In the genomic region with DNA sequence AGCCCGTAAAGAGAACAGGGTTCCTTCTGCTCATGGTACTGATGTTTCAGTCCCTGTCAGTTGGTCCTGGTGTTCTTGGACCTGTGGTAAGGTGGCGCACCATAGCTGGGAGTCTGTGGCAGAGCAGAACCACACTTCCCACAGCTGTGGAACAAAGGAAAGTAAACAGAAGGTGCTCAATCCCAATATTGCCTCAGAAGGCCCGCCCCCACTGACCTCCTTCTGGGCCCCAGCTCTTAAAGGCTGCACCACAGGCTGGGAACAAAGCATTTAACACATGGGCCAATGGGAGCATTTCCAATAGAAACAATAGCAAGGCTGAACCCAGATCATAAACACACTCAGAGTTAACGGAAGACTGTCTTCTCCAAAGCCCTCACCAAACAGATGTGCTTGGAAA, we compare ENCODE assay signal across 18 mouse cellular contexts.
"Had no signal": no experiment of that assay in that cellular context is flagged by ENCODE, and none has a peak within 500 bp of the region (broad histone marks: within the 10 kb centered on the region; RNA-seq: fewer than 3 reads in every experiment).

No protein-coding gene starts in this region.

- DNase-seq: kidney, adult 2 months; kidney, postnatal 25 days; liver; liver, embryonic 13.5 days; liver, postnatal 0 days; lung, postnatal 14 days; right cerebral cortex, postnatal 4 days; spleen, adult 18-20 months; thymus, postnatal 4 days had no signal

- H3K9me3 ChIP-seq: liver, embryonic 13.5 days; lung, embryonic 15.5 days; megakaryocyte, embryonic 14.5 days; midbrain, embryonic 13.5 days; neural tube, embryonic 12.5 days; stomach, embryonic 15.5 days had no signal

- H3K4me1 ChIP-seq: liver, embryonic 13.5 days; lung, embryonic 15.5 days; megakaryocyte, embryonic 14.5 days; midbrain, embryonic 13.5 days; neural tube, embryonic 12.5 days; stomach, embryonic 15.5 days had no signal

- H3K36me3 ChIP-seq: liver, embryonic 13.5 days; lung, embryonic 15.5 days; midbrain, embryonic 13.5 days; neural tube, embryonic 12.5 days; stomach, embryonic 15.5 days had no signal

- H3K27ac ChIP-seq: left cerebral cortex, adult 2 months; liver, embryonic 13.5 days; lung, embryonic 15.5 days; macrophage; midbrain, embryonic 13.5 days; neural tube, embryonic 12.5 days; stomach, embryonic 15.5 days had no signal

- H3K4me3 ChIP-seq: left cerebral cortex, adult 2 months; liver, embryonic 13.5 days; lung, embryonic 15.5 days; megakaryocyte, embryonic 14.5 days; midbrain, embryonic 13.5 days; myocyte; neural tube, embryonic 12.5 days; stomach, embryonic 15.5 days had no signal

- H3K9ac ChIP-seq: liver, embryonic 13.5 days; liver, postnatal 0 days; lung, embryonic 15.5 days; midbrain, embryonic 13.5 days; neural tube, embryonic 12.5 days; stomach, embryonic 15.5 days had no signal

- H3K27me3 ChIP-seq: liver, embryonic 13.5 days; lung, embryonic 15.5 days; midbrain, embryonic 13.5 days; neural tube, embryonic 12.5 days; stomach, embryonic 15.5 days had no signal

- ATAC-seq: intestine, embryonic 16.5 days; liver, postnatal 0 days; midbrain, embryonic 13.5 days had no signal

- H3K4me2 ChIP-seq: liver, embryonic 13.5 days; lung, embryonic 15.5 days; midbrain, embryonic 13.5 days; neural tube, embryonic 12.5 days; stomach, embryonic 15.5 days had no signal
